Mouse (Mus musculus) macrophage (primary cell): Measurements from ENCODE around the gene Atp13a5. TPM values are rescaled to one million over a fixed set of nuclear protein-coding genes. Genes with fewer than 3 reads are reported as not detected.

Source experiments
- H3K27ac ChIP-seq: fragments of 350-480 bp; formaldehyde crosslinking; 2 replicates; pipeline ENCODE4 v1.9.0; 2021
- H3K36me3 ChIP-seq: fragments of 350-480 bp; formaldehyde crosslinking; 2 replicates; pipeline ENCODE4 v1.9.0; 2021; ENCODE audit errors: inconsistent target
- H3K4me3 ChIP-seq: fragments of 350-480 bp; formaldehyde crosslinking; 2 replicates; pipeline ENCODE4 v1.9.0; 2021; ENCODE audit errors: inconsistent target
- H3K79me2 ChIP-seq: fragments of 350-480 bp; formaldehyde crosslinking; 2 replicates; pipeline ENCODE4 v1.9.0; 2021; ENCODE audit errors: inconsistent target
- WGBS: methylation state at CpG from one replicate; pipeline ENCODE4 v1.1.7; 2026; ENCODE audit warnings: inconsistent platforms; ENCODE audit not compliant: missing documents; 5-methylcytosine and 5-hydroxymethylcytosine counted together
- polyA plus RNA-seq: library from polyadenylated mRNA; stranded (reverse); fragments of 250-400 nt; gene quantifications from 3 replicates; pipeline ENCODE4 v1.2.4, GENCODE M21; 2018; ENCODE audit warnings: inconsistent platforms
- total RNA-seq, 78 experiments: library from RNA; depleted of rRNA; stranded (reverse); fragments of 250-400 nt; gene quantifications; 1 replicate in 9 of 78; 2 replicates in 24 of 78; 3 replicates in 43 of 78; 4 replicates in 2 of 78; pipeline ENCODE4 v1.2.4; 2018; ENCODE audit warnings: inconsistent platforms in 56 of 78

Atp13a5 gene
- total RNA-seq (2018; cell fraction: chromatin; rRNA removed), result not detected
- total RNA-seq (2018; cell fraction: cytosol; rRNA removed), result not detected
- not detected for total RNA-seq (2018; cell fraction: nucleus; rRNA removed)
- polyA plus RNA-seq, result not detected in 3 replicates

DNA sequence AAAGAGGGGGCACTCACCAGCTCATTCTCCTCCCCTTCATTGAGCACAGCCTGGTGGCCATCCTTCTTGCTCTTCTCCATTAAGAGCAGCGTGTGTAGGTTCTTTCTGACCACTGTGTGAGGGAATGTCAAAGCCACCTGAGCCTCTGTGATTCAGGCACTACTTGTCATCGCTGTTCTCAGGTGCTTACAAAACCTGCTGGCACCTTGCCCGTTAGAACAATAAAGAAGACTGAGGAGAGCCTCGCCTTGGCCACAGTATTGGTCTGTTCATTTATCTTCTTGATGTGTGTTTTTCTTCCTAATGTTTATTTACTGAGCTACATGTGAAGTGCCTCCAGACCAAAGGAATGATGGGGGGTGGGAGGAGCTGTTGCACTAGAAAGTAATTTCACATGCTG, at the start of gene Atp13a5:
Gene Atp13a5 (minus strand): TSS at position 275 of the 400 bp plus-strand sequence.
- H3K27ac ChIP-seq, result no peak within 1 kb of the TSS
- WGBS, result 74% methylated on average over 4 of the region's 4 CpGs
- no peak within 1 kb of the TSS for H3K4me3 ChIP-seq
- H3K36me3 ChIP-seq, result no peaks in the 10 kb centered on the region
- no peaks in the 10 kb centered on the region for H3K79me2 ChIP-seq

DNA sequence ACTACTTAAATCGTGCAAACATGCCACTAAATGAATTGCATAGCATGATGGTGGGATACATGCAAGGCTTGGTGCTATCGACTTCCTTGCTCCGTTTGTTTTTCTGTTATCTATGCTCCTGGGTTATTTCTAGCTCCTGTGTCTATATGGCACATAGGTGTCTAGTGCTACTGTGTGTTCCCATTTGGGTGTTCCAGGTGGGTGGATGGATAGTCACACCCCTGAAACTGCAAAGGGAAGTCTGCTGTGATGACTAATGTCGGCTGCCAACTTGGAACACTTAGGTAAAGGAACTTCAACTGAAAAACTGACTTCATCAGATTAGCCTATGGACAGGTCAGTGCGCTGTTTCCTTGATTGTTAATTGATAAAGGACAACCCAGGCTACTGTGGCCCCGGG, 36.3 kb upstream of the Atp13a5 start:
- Histone ChIP-seq H3K27ac (no peak overlapping the region), H3K4me3 (no peak overlapping the region), H3K36me3 (no peaks in the 10 kb centered on the region), H3K79me2 (no peaks in the 10 kb centered on the region)
- WGBS, result 87% methylated on average over 6 of the region's 6 CpGs

- Histone ChIP-seq H3K79me2 (no peaks in the 10 kb centered on the region), H3K27ac (no peak overlapping the region), H3K4me3 (no peak overlapping the region), H3K36me3 (no peaks in the 10 kb centered on the region)
- 93% methylated on average over 10 of the region's 10 CpGs for WGBS
Measured at GRCm38 (mm10) chr16:29407319-29407718, 28.8 kb upstream of the Atp13a5 start.

GRCm38 (mm10) chr16:29399079-29399478, 20.5 kb upstream of the Atp13a5 start:
- H3K36me3 ChIP-seq, result no peaks in the 10 kb centered on the region
- no peak overlapping the region for H3K27ac ChIP-seq
- 96% methylated on average over 2 of the region's 2 CpGs for WGBS
- H3K4me3 ChIP-seq, result no peak overlapping the region
- no peaks in the 10 kb centered on the region for H3K79me2 ChIP-seq

- WGBS, result 94% methylated on average over 4 of the region's 4 CpGs
- Histone ChIP-seq H3K4me3 (no peak overlapping the region), H3K79me2 (no peaks in the 10 kb centered on the region), H3K27ac (no peak overlapping the region), H3K36me3 (no peaks in the 10 kb centered on the region)
Measured at GRCm38 (mm10) chr16:29384781-29385180, 6.2 kb upstream of the Atp13a5 start.

GRCm38 (mm10) chr16:29374636-29375035, 3.9 kb downstream of the Atp13a5 start:
- no peak overlapping the region for H3K4me3 ChIP-seq
- 93% methylated on average over 7 of the region's 8 CpGs for WGBS
- no peaks in the 10 kb centered on the region for H3K79me2 ChIP-seq
- H3K27ac ChIP-seq, result no peak overlapping the region
- H3K36me3 ChIP-seq, result no peaks in the 10 kb centered on the region

DNA sequence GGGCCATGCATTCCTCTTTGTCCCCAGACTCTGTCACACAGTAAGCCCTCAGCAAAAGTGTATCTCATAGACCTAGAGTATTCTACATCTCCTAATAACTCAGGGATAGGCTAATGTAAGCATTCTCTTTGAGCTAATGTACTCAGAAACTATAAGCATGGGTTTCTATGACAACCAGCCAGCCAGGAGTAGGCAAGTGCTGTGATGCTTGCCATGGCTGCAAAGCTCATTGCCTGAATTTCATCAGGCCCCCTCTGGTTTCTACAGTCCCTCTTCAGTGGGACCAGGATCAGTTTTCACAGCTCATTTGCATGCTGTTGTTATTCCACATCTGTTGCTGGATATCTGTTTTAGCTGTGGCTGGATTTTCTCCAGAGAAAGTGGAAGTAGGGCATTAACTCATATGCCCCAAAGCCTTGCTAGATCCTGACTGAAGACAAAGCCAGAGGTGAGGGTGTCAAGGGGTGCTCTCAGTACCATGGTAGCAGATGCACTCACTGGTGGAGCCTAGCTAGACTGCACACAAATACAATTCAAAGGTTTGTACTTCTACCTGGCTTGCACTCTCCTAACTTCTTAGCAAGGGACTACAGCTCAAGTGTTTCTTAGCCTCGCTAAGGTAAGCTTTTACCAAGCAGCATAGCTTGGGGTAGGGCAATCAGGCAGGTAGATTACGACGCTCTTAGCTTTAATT, 47.0 kb downstream of the Atp13a5 start:
- Histone ChIP-seq H3K79me2 (no peaks in the 10 kb centered on the region), H3K27ac (no peak overlapping the region), H3K4me3 (no peak overlapping the region), H3K36me3 (no peaks in the 10 kb centered on the region)
- WGBS, result 100% methylated on average over 3 of the region's 3 CpGs

DNA sequence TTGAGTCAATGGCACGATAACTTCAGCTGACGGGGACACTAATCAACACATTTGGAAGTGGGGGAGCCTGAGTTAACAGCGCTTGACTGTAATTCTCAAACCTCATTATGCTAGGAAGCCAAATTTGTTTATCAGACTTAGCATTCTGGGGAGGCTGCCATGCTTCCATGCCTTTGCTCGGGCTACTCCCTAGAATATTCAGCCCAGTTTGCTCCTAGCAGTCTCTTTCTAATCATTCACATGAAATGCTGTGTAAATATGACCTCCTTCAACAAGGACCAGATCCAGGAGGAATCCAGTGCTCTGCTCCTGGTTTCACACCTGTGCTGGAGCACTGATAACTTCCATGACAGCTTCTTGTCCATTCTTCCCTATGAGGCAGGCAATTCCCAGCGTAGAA, 47.6 kb downstream of the Atp13a5 start:
- Histone ChIP-seq H3K36me3 (no peaks in the 10 kb centered on the region), H3K4me3 (no peak overlapping the region), H3K79me2 (no peaks in the 10 kb centered on the region), H3K27ac (no peak overlapping the region)
- WGBS, result 50% methylated on average over 5 of the region's 5 CpGs

GRCm38 (mm10) chr16:29329213-29329612, 49.3 kb downstream of the Atp13a5 start:
- H3K79me2 ChIP-seq, result no peaks in the 10 kb centered on the region
- H3K4me3 ChIP-seq, result no peak overlapping the region
- no peaks in the 10 kb centered on the region for H3K36me3 ChIP-seq
- H3K27ac ChIP-seq, result no peak overlapping the region
- 82% methylated on average over 2 of the region's 2 CpGs for WGBS

- no peaks in the 10 kb centered on the region for H3K79me2 ChIP-seq
- H3K4me3 ChIP-seq, result no peak overlapping the region
- 90% methylated on average over 3 of the region's 3 CpGs for WGBS
- H3K27ac ChIP-seq, result no peak overlapping the region
- H3K36me3 ChIP-seq, result no peaks in the 10 kb centered on the region
Measured at GRCm38 (mm10) chr16:29327910-29328309, 50.6 kb downstream of the Atp13a5 start.

- Histone ChIP-seq H3K4me3 (no peak overlapping the region), H3K79me2 (no peaks in the 10 kb centered on the region), H3K27ac (no peak overlapping the region), H3K36me3 (no peaks in the 10 kb centered on the region)
- 91% methylated on average over 7 of the region's 7 CpGs for WGBS
Measured at GRCm38 (mm10) chr16:29325233-29325919, 53.2 kb downstream of the Atp13a5 start.

DNA sequence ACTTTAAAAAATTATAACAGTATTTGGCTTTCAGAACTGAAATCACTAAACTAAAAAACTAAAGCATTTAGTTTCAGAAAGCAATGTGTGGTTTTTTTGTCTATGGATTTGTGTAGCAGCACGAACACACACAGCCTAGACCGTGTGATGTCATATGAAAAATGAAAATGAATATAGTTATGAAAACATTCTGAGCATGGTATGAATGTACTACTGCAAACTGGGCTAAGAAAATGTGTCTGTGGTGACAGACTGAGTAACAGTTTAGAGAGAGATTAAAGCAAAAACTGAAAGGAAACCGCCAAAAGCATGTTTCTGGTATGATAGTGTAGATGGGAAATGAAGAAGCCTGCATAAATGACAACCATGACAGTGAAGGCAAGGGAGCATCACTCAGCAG, 57.8 kb downstream of the Atp13a5 start:
- Histone ChIP-seq H3K36me3 (no peaks in the 10 kb centered on the region), H3K27ac (no peak overlapping the region), H3K4me3 (no peak overlapping the region), H3K79me2 (no peaks in the 10 kb centered on the region)
- WGBS, result 87% methylated on average over 3 of the region's 3 CpGs

DNA sequence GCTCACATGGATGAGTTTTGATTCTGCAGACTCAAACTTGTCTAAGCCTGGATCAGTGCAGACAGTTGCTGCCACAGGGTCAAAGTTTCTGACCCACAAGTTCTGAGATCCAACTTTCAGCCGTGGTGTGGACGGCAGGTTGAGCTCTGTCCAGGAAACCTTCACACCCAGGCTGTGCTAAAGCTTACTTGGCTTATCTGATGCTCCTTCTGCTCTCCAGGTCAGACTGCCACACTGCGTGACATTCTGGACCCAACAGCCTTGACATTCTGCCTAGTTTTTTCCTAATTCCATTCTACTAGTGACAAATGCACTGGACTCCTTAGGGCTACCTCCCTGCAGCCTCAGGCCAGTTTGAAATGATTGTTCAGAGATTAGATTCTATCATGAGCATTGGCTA, 63.1 kb downstream of the Atp13a5 start:
- H3K27ac ChIP-seq, result no peak overlapping the region
- H3K79me2 ChIP-seq, result no peaks in the 10 kb centered on the region
- WGBS, result 77% methylated on average over 3 of the region's 3 CpGs
- no peak overlapping the region for H3K4me3 ChIP-seq
- no peaks in the 10 kb centered on the region for H3K36me3 ChIP-seq

DNA sequence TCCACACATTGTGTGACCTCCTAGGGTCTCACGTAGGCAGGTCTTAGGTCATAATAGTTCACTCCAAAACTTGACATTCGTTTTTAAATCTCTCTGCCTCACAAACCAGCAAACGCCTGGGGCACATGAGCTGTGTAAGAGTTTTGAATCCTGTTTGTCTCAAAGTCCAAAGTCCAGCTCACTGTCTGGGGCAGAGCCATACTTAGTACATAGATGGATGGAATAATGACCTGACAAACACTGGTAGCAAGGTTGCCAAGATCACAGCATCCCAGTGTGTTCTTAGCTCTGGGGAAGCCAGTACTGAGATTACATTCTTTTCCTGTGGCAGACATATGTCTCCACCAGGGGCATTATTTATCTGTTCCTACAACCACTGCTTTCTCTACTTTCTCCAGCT, 63.5 kb downstream of the Atp13a5 start:
- 78% methylated on average over 3 of the region's 3 CpGs for WGBS

GRCm38 (mm10) chr16:29297555-29298021, 80.9 kb downstream of the Atp13a5 start:
- WGBS, result 92% methylated on average over 9 of the region's 9 CpGs
- Histone ChIP-seq H3K4me3 (no peak overlapping the region), H3K79me2 (no peaks in the 10 kb centered on the region), H3K27ac (no peak overlapping the region), H3K36me3 (no peaks in the 10 kb centered on the region)

More for the DNA sequence above, 63.5 kb downstream of the Atp13a5 start:
- Histone ChIP-seq H3K27ac (no peak overlapping the region), H3K79me2 (no peaks in the 10 kb centered on the region), H3K4me3 (no peak overlapping the region), H3K36me3 (no peaks in the 10 kb centered on the region)
